ENCODE assay signal across 18 mouse cellular contexts in the genomic region with DNA sequence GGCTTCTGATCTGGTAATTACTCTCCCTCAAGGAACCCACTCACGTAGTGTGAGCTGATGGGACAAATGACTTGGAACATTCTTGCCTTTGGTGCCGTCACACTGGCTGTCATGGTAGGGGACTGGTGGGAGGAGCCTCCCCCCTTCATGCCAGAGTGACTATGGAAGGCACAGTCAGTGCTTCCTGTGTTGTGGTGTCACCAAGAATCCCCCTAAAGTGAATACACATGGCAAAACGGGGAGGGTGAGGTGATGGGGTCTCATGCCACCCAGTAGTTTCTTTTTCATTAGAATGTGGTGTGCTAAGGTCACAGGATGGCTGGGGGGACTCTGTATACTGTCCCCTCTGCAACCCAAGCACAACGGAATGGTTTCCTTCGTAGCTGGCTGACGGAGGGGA. TPM values are rescaled to one million over a fixed set of nuclear protein-coding genes. Genes with fewer than 3 reads are reported as not detected.
A peak's percentile ranks its signal among the peaks of the same experiment; 100 is the strongest.
DNase-seq lines count a peak whose midpoint lies in the region; ATAC-seq and TF ChIP-seq lines count a peak whose summit lies in the region.
"Had no signal": no experiment of that assay in that cellular context is flagged by ENCODE, and none has a peak within 500 bp of the region (broad histone marks: within the 10 kb centered on the region; RNA-seq: fewer than 3 reads in every experiment).

No protein-coding gene starts in this region.

- no peak overlapping the region for H3K4me3 ChIP-seq in hindbrain, embryonic 13.5 days
- no peak overlapping the region for H3K4me3 ChIP-seq in hindbrain, postnatal 0 days (ENCODE audit: low read length)
- no peak overlapping the region for H3K4me3 ChIP-seq in thymus, adult 2 months (ENCODE audit: control insufficient read depth, insufficient read depth, low read length)
- H3K4me3 ChIP-seq in liver, embryonic 15.5 days (replicated peaks), result no peak overlapping the region
- H3K4me3 ChIP-seq: embryonic facial prominence, embryonic 10.5 days; forebrain, embryonic 15.5 days; liver, embryonic 13.5 days; lung, embryonic 15.5 days; neural tube, embryonic 15.5 days had no signal

- H3K27me3 ChIP-seq in hindbrain, embryonic 13.5 days, result no peaks in the 10 kb centered on the region
- H3K27me3 ChIP-seq in hindbrain, postnatal 0 days (ENCODE audit: insufficient read depth, low read length), result no peaks in the 10 kb centered on the region
- no peaks in the 10 kb centered on the region for H3K27me3 ChIP-seq in thymus, adult 2 months (ENCODE audit: control insufficient read depth, insufficient read depth, low read length)
- no peaks in the 10 kb centered on the region for H3K27me3 ChIP-seq in liver, embryonic 15.5 days
- H3K27me3 ChIP-seq: forebrain, embryonic 15.5 days; liver, embryonic 13.5 days; lung, embryonic 15.5 days; neural tube, embryonic 15.5 days had no signal

- peaks cover 29% of the 10 kb centered on the region for H3K36me3 ChIP-seq in hindbrain, embryonic 13.5 days
- 0 out of 2 replicates have a peak, but pooled peaks cover 4% of the 10 kb centered on the region for H3K36me3 ChIP-seq in hindbrain, postnatal 0 days (ENCODE audit: insufficient read depth, low read length)
- peaks cover 32% of the 10 kb centered on the region for H3K36me3 ChIP-seq in thymus, adult 2 months (ENCODE audit: control insufficient read depth, insufficient read depth, low read length)
- no peaks in the 10 kb centered on the region for H3K36me3 ChIP-seq in liver, embryonic 15.5 days (replicated peaks)
- H3K36me3 ChIP-seq: liver, embryonic 13.5 days; lung, embryonic 15.5 days had no signal

- no peak for DNase-seq in hindbrain, postnatal 0 days (ENCODE audit: low spot score)
- DNase-seq in thymus, adult 2 months, result no peak
- no peak for DNase-seq in thymus, postnatal 10 days (ENCODE audit: low spot score in 2 of 2)
- peak; percentile 31 for DNase-seq in T-cell, adult 2 months (ENCODE audit: low spot score)
- DNase-seq in urinary bladder, adult 18-20 months (ENCODE audit: low spot score in 2 of 2), result no peak
- DNase-seq: gastrocnemius, postnatal 10 days; kidney, adult 8-10 months; kidney, postnatal 14 days; liver, embryonic 13.5 days; lung, postnatal 36 days; right cerebral cortex, adult 18-20 months had no signal

- H3K9ac ChIP-seq in hindbrain, embryonic 13.5 days, result no peak overlapping the region
- no peak overlapping the region for H3K9ac ChIP-seq in hindbrain, postnatal 0 days (replicated peaks; ENCODE audit: low read length)
- H3K9ac ChIP-seq in liver, embryonic 15.5 days, result no peak overlapping the region
- H3K9ac ChIP-seq: forebrain, embryonic 15.5 days; liver, embryonic 13.5 days; lung, embryonic 15.5 days; neural tube, embryonic 15.5 days had no signal

- 60% methylated on average over 6 of the region's 6 CpGs for WGBS in hindbrain, embryonic 13.5 days
- WGBS in hindbrain, postnatal 0 days, result 68% methylated on average over 6 of the region's 6 CpGs
- WGBS in thymus, adult 2 months, result 67% methylated on average over 6 of the region's 6 CpGs
- 63% methylated on average over 6 of the region's 6 CpGs for WGBS in liver, embryonic 15.5 days (ENCODE audit: insufficient replicate concordance)

- peak overlapping the region; percentile 55; the same call in 1 of the 2 replicates for H3K27ac ChIP-seq in hindbrain, embryonic 13.5 days
- no peak overlapping the region for H3K27ac ChIP-seq in hindbrain, postnatal 0 days
- H3K27ac ChIP-seq in thymus, adult 2 months (ENCODE audit: control insufficient read depth, insufficient read depth, low read length), result peak overlapping the region; percentile 38; the same call in 1 of the 2 replicates
- 0 out of 2 replicates have a peak overlapping the region, but pooled peaks have one; percentile 4 for H3K27ac ChIP-seq in liver, embryonic 15.5 days (replicated peaks)
- H3K27ac ChIP-seq: embryonic facial prominence, embryonic 10.5 days; lung, embryonic 15.5 days; neural tube, embryonic 15.5 days had no signal

- no peak for TF ChIP-seq CTCF in hindbrain, postnatal 0 days (IDR thresholded peaks at IDR 0.05; ENCODE audit: low read depth)
- no peak for TF ChIP-seq CTCF in thymus, adult 2 months (IDR thresholded peaks at IDR 0.05; ENCODE audit: borderline replicate concordance, control insufficient read depth, extremely low read depth, insufficient read depth, low read length, poor library complexity)

- TF ChIP-seq POLR2A in thymus, adult 2 months (IDR thresholded peaks at IDR 0.05; ENCODE audit: control insufficient read depth, extremely low read depth, insufficient read depth, low read length, poor library complexity), result no peak

- no peak overlapping the region for H3K4me2 ChIP-seq in hindbrain, embryonic 13.5 days
- no peak overlapping the region for H3K4me2 ChIP-seq in hindbrain, postnatal 0 days (ENCODE audit: low read depth, low read length)
- H3K4me2 ChIP-seq in liver, embryonic 15.5 days, result no peak overlapping the region
- H3K4me2 ChIP-seq: forebrain, embryonic 15.5 days; heart, embryonic 11.5 days; liver, embryonic 13.5 days; lung, embryonic 15.5 days; neural tube, embryonic 15.5 days had no signal

- H3K4me1 ChIP-seq in hindbrain, embryonic 13.5 days (replicated peaks), result peaks cover 67% of the 10 kb centered on the region
- peaks cover 37% of the 10 kb centered on the region for H3K4me1 ChIP-seq in hindbrain, postnatal 0 days (ENCODE audit: insufficient read depth, low read length)
- H3K4me1 ChIP-seq in thymus, adult 2 months (replicated peaks; ENCODE audit: control insufficient read depth, insufficient read depth, low read length), result peaks cover 80% of the 10 kb centered on the region
- H3K4me1 ChIP-seq in liver, embryonic 15.5 days (replicated peaks), result peaks cover 66% of the 10 kb centered on the region

- ATAC-seq in hindbrain, embryonic 13.5 days (ENCODE audit: low FRiP score), result no peak
- ATAC-seq in hindbrain, postnatal 0 days, result no peak
- ATAC-seq in liver, embryonic 15.5 days (ENCODE audit: insufficient read depth), result no peak
- ATAC-seq: forebrain, embryonic 15.5 days had no signal

- H3K9me3 ChIP-seq in hindbrain, embryonic 13.5 days, result no peaks in the 10 kb centered on the region
- H3K9me3 ChIP-seq in hindbrain, postnatal 0 days (ENCODE audit: low read length), result no peaks in the 10 kb centered on the region
- no peaks in the 10 kb centered on the region for H3K9me3 ChIP-seq in liver, embryonic 15.5 days (replicated peaks)
- H3K9me3 ChIP-seq: embryonic facial prominence, embryonic 10.5 days; forebrain, embryonic 15.5 days; liver, embryonic 13.5 days; lung, embryonic 15.5 days; neural tube, embryonic 15.5 days had no signal

RNA-seq across cellular contexts. Expression of a gene that starts 11.6 kb away (rescaled TPM):
- polyA plus RNA-seq in hindbrain, embryonic 13.5 days (2015; fragmentation: Nextera tagmentation; extraction: Ambion mirVana), result 19.3 and 21.5 TPM in 2 replicates
- total RNA-seq in hindbrain, postnatal 0 days (2014; rRNA removed), result 34.9 and 40.7 TPM in 2 replicates
- polyA plus RNA-seq in hindbrain, postnatal 0 days (2015; fragmentation: Nextera tagmentation; extraction: Ambion mirVana), result 17.4 and 18.9 TPM in 2 replicates
- polyA plus RNA-seq in thymus, adult 2 months (2012; rRNA removed), result 103 and 107 TPM in 2 replicates
- 9.3 and 10.2 TPM in 2 replicates for polyA plus RNA-seq in liver, embryonic 15.5 days (2015; fragmentation: Nextera tagmentation; extraction: Ambion mirVana)
